Mouse (Mus musculus) fat pad, adult 2 months (tissue): ENCODE measurements around the gene Elavl4.

Experiments used
- DNase-seq: peaks from one replicate; pipeline ENCODE4 v3.0.0-alpha.2; 2011; ENCODE audit warnings: low read depth, low spot score; ENCODE audit errors: extremely low read depth

Gene Elavl4

GRCm38 (mm10) chr4:110351178-110352000, at the start of gene Elavl4:
TSS of gene Elavl4 (minus strand) at chr4:110351909.
- no peak for DNase-seq

DNA sequence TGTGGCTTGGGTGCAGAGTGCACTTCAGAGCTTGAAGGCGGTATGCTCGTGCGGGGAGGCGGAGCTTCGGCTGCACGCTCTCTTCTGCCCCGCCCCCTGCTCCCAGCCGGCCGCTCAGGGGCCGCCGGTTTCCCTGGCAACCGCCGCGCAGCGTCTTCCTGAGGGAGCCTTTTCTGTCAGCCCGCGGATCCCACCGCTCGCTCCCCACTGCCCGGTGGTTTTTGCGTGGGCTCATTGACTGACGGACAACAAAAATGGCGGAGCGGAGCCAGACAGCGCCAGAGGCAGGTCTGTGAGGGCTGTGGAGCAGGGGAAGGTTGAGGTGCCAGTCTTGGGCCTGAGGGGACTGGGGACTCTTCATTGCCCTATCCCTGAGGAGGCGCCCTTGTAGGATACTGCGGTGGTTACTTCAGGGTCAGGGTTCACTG, 45.9 kb upstream of the Elavl4 start, which contains the start of gene Agbl4:
Gene Agbl4 (plus strand): TSS at position 44 of the 428 bp plus-strand sequence.
- no peak for DNase-seq

GRCm38 (mm10) chr4:110396221-110396620, 44.5 kb upstream of the Elavl4 start:
- no peak for DNase-seq

- DNase-seq: no peak
Measured at GRCm38 (mm10) chr4:110360568-110360967, 8.9 kb upstream of the Elavl4 start.

DNA sequence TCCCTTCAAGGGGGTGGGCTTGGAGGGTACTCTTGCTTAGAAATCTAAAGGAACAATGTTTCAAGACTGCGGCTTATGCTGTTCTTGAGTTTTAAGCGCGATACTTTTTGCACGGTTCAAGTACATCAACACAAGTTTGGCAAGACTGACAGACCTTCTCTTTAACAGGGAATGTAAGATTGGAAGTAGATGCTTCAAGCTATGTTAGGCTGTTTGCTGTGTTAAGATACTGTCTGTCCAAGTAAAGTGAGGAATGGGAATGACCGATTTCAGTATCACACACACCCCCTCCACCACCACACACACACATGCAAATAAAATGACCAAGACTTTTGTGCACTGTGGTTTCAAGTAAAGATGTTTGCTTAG, 276 bp upstream of the Elavl4 start:
- no peak for DNase-seq

DNA sequence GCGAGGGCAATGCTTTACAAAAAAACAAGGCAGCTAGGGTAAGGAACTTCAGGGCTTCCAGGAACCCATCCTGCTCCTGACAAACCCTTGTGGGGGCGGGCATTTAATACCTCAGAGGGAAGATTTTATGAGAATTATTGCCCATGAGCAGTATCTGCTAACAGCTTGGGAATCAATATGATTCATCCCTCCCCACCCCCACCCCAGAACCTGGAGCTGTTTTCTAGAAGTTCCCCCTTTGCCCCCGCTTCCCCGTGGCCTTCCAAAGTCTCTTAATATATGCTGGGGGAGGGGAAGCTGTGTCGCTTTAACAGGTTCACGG, 892 bp downstream of the Elavl4 start:
- no peak for DNase-seq

GRCm38 (mm10) chr4:110323912-110324311, 27.8 kb downstream of the Elavl4 start:
- DNase-seq: no peak

DNA sequence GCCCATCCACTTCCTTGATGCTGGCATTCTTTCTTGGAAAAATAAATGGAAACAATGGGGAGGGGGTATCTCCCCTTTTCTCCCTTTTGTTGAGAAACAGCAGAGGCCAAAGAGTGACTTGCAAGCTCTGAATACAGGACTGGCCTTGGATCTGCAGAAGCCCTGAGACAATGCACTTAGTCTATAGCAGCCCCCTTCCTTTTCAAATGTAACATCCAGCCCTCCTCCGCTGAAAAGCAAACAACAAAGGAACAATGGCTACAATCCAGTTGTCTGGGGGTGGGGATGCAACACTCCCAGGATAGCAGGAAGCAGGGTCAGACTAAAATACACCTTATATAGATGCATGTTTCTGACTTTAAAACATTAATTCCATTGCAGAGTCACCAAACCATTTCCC, 39.6 kb downstream of the Elavl4 start:
- DNase-seq: no peak

GRCm38 (mm10) chr4:110306972-110307371, 44.7 kb downstream of the Elavl4 start:
- DNase-seq: no peak

DNA sequence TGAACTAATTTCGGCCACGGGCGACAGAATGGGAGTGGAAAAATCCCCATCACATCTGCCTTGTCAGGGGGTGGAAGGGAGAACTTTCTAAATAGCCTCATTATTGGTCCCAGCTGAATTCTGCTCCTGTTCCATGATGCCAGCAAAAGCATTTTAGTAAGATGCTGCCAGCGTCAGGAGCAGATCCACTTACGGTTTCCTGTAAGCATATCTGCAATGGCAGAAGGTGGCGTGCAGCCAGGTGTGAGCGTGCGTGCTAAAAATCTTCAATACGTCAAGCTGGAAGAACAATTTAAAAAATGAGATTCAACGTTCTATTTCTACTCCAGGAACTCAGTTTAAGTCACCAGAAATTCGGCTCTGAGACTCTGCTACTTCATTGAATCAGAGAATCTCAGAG, 45.1 kb downstream of the Elavl4 start:
- DNase-seq: no peak

DNA sequence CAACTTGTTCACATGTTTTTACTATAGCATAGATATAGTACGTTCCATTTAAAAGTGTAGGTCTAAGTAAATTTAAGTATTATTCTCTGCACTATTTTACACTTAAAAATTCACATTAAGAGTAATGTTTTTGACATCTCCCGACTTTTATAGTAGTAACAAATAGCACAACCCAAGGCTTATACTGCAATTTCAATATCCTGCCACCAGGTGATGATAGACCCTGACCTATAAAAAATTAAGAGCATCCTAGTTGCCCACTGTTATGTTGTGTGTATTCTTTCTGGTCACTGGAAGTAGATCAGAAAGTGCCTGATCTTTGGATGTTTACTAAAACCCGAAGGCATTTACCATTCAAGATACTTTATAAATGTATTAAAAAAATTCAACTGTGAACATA, 55.9 kb downstream of the Elavl4 start:
- DNase-seq: no peak

DNA sequence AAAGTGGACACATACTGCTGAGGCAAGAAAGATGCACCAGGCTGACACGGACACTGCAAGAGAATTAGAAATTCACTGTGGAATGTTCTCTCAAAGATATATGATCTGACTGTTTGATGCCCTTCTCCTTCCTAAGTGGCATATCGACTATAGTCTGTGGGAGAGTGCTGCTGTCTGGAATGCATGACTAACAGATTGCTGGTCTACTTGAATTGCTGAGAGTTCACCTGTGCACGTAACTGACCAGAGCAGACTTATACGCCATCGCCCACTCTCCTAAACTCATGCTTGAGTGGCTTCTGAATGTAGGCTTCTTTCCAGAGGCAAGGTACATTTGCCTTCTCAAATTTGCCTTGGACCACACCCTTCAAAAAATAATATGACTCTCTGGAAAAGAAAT, 58.5 kb downstream of the Elavl4 start:
- no peak for DNase-seq

- DNase-seq: no peak
Measured at GRCm38 (mm10) chr4:110292471-110292870, 59.2 kb downstream of the Elavl4 start.

- no peak for DNase-seq
Measured at GRCm38 (mm10) chr4:110290544-110291095, 61.1 kb downstream of the Elavl4 start.

- DNase-seq: no peak
Measured at GRCm38 (mm10) chr4:110290056-110290455, 61.7 kb downstream of the Elavl4 start.

GRCm38 (mm10) chr4:110287412-110288067, 64.2 kb downstream of the Elavl4 start:
- no peak for DNase-seq

DNA sequence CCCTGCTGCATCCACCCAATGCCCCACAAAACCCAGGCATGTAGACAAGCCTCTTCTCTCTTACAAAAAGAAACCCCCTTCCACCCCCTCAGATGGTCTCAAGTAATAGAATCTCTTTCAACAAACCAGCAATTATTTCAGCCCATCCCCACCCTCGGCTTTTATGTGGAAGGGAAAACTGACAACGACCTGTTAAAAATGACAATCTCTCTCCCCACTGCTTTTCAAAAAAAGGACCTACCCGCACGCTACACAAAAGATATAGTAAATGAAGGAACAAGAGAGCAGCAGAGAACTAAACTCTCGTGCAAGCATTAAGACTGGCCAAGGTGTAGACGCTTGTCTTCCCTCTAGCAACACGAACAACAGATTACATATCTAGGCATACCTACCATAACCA, 64.9 kb downstream of the Elavl4 start:
- DNase-seq: no peak

- DNase-seq: no peak
Measured at GRCm38 (mm10) chr4:110286371-110286781, 65.3 kb downstream of the Elavl4 start.

GRCm38 (mm10) chr4:110285346-110286330, 66.1 kb downstream of the Elavl4 start:
- DNase-seq: no peak

- DNase-seq: no peak
Measured at GRCm38 (mm10) chr4:110284446-110284845, 67.3 kb downstream of the Elavl4 start.

- DNase-seq: no peak
Measured at GRCm38 (mm10) chr4:110270046-110270445, 81.7 kb downstream of the Elavl4 start.
